Mouse (Mus musculus) heart, postnatal 0 days (tissue): Measurements from ENCODE around the gene Rere. TPM values are rescaled to one million over a fixed set of nuclear protein-coding genes. Genes with fewer than 3 reads are reported as not detected.
A peak's percentile ranks its signal among the peaks of the same experiment; 100 is the strongest.

ENCODE experiments used
- ATAC-seq: fragments of 200-750 bp; cut with Nextera tagmentation; 2 replicates; pipeline ENCODE4 v1.8.0; 2017; ENCODE audit warnings: low read depth, moderate number of reproducible peaks, moderate library complexity; ENCODE audit not compliant: insufficient read depth
- DNase-seq: peaks from one replicate; pipeline ENCODE4 v3.0.0-alpha.2; 2016; ENCODE audit warnings: low spot score
- H3K27ac ChIP-seq: fragments of 300-500 bp; sonication (generic); 2 replicates; pipeline ENCODE4 v1.5.1; 2014; ENCODE audit warnings: low read depth, mild to moderate bottlenecking
- H3K27me3 ChIP-seq: fragments of 300-500 bp; sonication (generic); 2 replicates; pipeline ENCODE4 v1.6.1; 2014; ENCODE audit warnings: low read length, mixed read lengths; ENCODE audit not compliant: control insufficient read depth, insufficient read depth
- H3K36me3 ChIP-seq: fragments of 300-500 bp; sonication (generic); replicated peaks from 2 replicates; pipeline ENCODE4 v1.6.1; 2014; ENCODE audit warnings: low read length, mixed read lengths; ENCODE audit not compliant: control insufficient read depth, insufficient read depth
- H3K4me1 ChIP-seq: fragments of 300-500 bp; sonication (generic); 2 replicates; pipeline ENCODE4 v1.6.1; 2014; ENCODE audit warnings: antibody characterized with exemption; ENCODE audit not compliant: control insufficient read depth, insufficient read depth
- H3K4me2 ChIP-seq: fragments of 300-500 bp; sonication (generic); 2 replicates; pipeline ENCODE4 v1.6.1; 2014; ENCODE audit warnings: low read depth, mild to moderate bottlenecking, low read length, moderate library complexity
- H3K4me3 ChIP-seq: fragments of 300-500 bp; sonication (generic); 2 replicates; pipeline ENCODE4 v1.5.1; 2014; ENCODE audit warnings: low read depth, low read length
- H3K9ac ChIP-seq: fragments of 300-500 bp; sonication (generic); replicated peaks from 2 replicates; pipeline ENCODE4 v1.6.1; 2014; ENCODE audit warnings: low read depth, low read length, mixed read lengths
- H3K9me3 ChIP-seq: fragments of 300-500 bp; sonication (generic); replicated peaks from 2 replicates; pipeline ENCODE4 v1.6.1; 2016; ENCODE audit warnings: low read length; ENCODE audit not compliant: control insufficient read depth
- CTCF ChIP-seq: IDR thresholded peaks from 2 replicates; pipeline ENCODE4 v1.5.1; 2016; ENCODE audit warnings: antibody characterized with exemption, control low read depth, low read depth
- EP300 ChIP-seq: IDR thresholded peaks from 2 replicates; pipeline ENCODE4 v1.6.1; 2016; ENCODE audit warnings: antibody characterized with exemption, low read depth
- WGBS: fragments of 180-500 bp; shearing (Covaris S2); extraction: QIAGEN DNeasy Blood & Tissue Kit; methylation state at CpG from one replicate; pipeline ENCODE4 v1.1.7; 2014; 5-methylcytosine and 5-hydroxymethylcytosine counted together
- polyA plus RNA-seq: library from polyadenylated mRNA; unstranded; fragments of >200 nt; fragmentation: Nextera tagmentation; extraction: Ambion mirVana; gene quantifications from 2 replicates; pipeline ENCODE4 v1.2.1, GENCODE M21; 2015
- total RNA-seq: library from RNA; depleted of rRNA; stranded (reverse); fragments of >200 nt; gene quantifications from 2 replicates; pipeline ENCODE4 v1.2.3, GENCODE M21; 2014; ENCODE audit warnings: low replicate concordance

Rere gene
- total and polyA plus RNA-seq, 2 experiments from 2014 or later: 14.6 to 17.9 TPM

DNA sequence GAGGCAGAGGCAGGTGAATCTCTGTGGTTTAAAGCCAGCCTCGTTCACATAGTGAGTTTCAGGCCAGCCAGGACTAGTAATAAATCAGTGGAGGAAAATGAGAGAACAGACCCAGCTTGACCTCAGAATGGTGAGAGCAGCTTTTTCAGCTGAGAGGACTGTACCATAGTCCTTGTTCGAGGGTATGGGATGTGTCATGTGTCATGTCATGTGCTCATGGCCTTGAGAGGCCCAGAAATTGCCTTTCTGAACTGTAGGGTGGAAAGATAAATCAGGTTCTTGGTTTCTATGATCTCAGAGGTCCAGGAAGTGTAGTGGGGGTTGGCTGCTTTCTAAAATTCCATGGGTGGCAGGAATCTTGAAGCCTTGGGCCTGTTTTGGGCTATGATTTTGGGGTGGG is 98.3 kb downstream of the Rere start:
- peaks cover 40% of the 10 kb centered on the region for H3K4me1 ChIP-seq
- no peak for ATAC-seq
- H3K27me3 ChIP-seq: no peaks in the 10 kb centered on the region

GRCm38 (mm10) chr4:150380273-150380672 is 98.8 kb downstream of the Rere start:
- H3K9me3 ChIP-seq: no peaks in the 10 kb centered on the region
- H3K9ac ChIP-seq: no peak overlapping the region
- H3K36me3 ChIP-seq: no peaks in the 10 kb centered on the region
- no peak for ATAC-seq
- peaks cover 40% of the 10 kb centered on the region for H3K4me1 ChIP-seq
- H3K4me3 ChIP-seq: no peak overlapping the region
- no peak overlapping the region for H3K4me2 ChIP-seq
- WGBS: 55% methylated on average over 5 of the region's 5 CpGs
- no peaks in the 10 kb centered on the region for H3K27me3 ChIP-seq
- DNase-seq: no peak
- TF ChIP-seq CTCF: no peak
- no peak for TF ChIP-seq EP300
- H3K27ac ChIP-seq: no peak overlapping the region

More for the DNA sequence above, 98.3 kb downstream of the Rere start:
- Histone ChIP-seq H3K4me3 (no peak overlapping the region), H3K9ac (no peak overlapping the region), H3K9me3 (no peaks in the 10 kb centered on the region), H3K36me3 (no peaks in the 10 kb centered on the region), H3K4me2 (no peak overlapping the region), H3K27ac (no peak overlapping the region)
- DNase-seq: no peak
- 31% methylated on average over 2 of the region's 2 CpGs for WGBS
- TF ChIP-seq EP300 (no peak), CTCF (no peak)

DNA sequence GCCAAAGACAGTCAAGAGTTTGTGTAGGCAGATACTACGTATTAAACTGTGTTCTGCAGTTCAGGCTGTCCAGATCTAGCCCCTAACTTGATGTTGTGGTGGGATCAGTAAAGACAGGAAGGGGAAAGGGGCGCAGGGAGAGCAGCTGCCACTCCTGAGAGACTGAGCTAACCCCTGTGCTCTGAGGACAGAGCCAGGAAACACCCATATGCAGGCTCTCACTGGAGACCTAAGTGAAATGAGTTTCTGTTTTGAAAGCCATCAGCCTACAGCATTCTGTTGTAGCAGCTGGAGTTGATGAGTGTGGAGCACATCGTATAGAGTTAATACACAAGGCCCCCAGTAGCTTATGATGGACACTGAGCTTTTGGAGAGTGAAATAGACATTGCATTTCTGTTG is 101.1 kb downstream of the Rere start:
- no peak overlapping the region for H3K4me3 ChIP-seq
- H3K27ac ChIP-seq: no peak overlapping the region
- H3K9ac ChIP-seq: no peak overlapping the region
- no peaks in the 10 kb centered on the region for H3K27me3 ChIP-seq
- H3K9me3 ChIP-seq: no peaks in the 10 kb centered on the region
- TF ChIP-seq CTCF: no peak
- TF ChIP-seq EP300: no peak
- DNase-seq (no peak), ATAC-seq (no peak)
- no peak overlapping the region for H3K4me2 ChIP-seq
- peaks cover 36% of the 10 kb centered on the region for H3K4me1 ChIP-seq
- H3K36me3 ChIP-seq: no peaks in the 10 kb centered on the region
- WGBS: 77% methylated on average over 3 of the region's 3 CpGs

DNA sequence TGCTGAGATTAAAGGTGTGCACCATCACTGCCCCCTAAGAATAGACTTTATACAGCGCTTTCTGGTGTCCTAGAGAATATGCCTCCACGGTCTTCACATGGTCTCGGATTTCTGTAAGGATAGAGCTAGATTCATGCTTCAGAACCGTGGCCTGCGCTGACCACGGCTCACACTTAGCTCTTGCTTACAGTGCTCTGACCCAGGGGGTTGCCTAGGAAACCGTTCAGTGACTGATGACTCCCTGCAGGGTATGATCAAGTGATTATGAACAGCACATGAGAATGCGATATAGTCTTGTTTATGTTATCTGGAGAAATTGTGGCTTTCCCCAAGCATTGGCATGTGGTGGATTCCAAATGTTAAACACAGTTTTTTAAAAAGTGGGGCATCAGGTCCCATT is 103.0 kb downstream of the Rere start:
- ATAC-seq (no peak), DNase-seq (no peak)
- no peak overlapping the region for H3K9ac ChIP-seq
- TF ChIP-seq EP300 (no peak), CTCF (no peak)
- H3K27ac ChIP-seq: no peak overlapping the region
- H3K4me2 ChIP-seq: no peak overlapping the region
- peaks cover 35% of the 10 kb centered on the region for H3K4me1 ChIP-seq
- H3K4me3 ChIP-seq: no peak overlapping the region
- H3K36me3 ChIP-seq: no peaks in the 10 kb centered on the region
- H3K9me3 ChIP-seq: no peaks in the 10 kb centered on the region
- WGBS: 86% methylated on average over 8 of the region's 8 CpGs
- no peaks in the 10 kb centered on the region for H3K27me3 ChIP-seq

- Histone ChIP-seq H3K4me2 (no peak overlapping the region), H3K36me3 (0 out of 2 replicates have a peak, but pooled peaks cover 2% of the 10 kb centered on the region), H3K27me3 (no peaks in the 10 kb centered on the region), H3K4me3 (no peak overlapping the region), H3K9ac (no peak overlapping the region), H3K27ac (no peak overlapping the region), H3K4me1 (peaks cover 30% of the 10 kb centered on the region), H3K9me3 (no peaks in the 10 kb centered on the region)
- no peak for TF ChIP-seq EP300
- TF ChIP-seq CTCF: no peak
- WGBS: 76% methylated on average over 3 of the region's 3 CpGs
- DNase-seq (no peak), ATAC-seq (no peak)
Observed at GRCm38 (mm10) chr4:150384899-150385298, 103.5 kb downstream of the Rere start.

DNA sequence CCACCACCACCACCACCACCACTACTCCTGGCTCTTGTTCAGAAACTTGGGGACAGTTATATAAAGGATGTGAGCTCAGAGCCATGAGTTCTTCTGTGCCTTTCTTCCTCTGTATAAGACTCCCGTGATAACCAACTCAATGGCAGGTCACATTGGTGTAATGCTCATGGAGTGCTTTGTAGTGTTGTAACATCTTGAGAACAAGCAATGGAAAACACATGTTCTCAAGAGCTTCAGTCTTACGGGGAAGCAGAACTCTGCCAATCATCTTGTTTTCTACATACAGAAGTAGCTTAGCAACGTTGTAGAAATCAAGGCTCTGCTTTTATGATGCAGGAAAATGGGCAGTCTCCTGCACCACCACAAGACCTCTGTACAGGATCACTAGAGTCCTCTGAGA is 107.1 kb downstream of the Rere start:
- no peak overlapping the region for H3K4me3 ChIP-seq
- ATAC-seq (peak; percentile 8; the same call in 1 of the 2 replicates), DNase-seq (no peak)
- 36% methylated on average over 3 of the region's 3 CpGs for WGBS
- H3K4me1 ChIP-seq: peaks cover 27% of the 10 kb centered on the region
- H3K36me3 ChIP-seq: 0 out of 2 replicates have a peak, but pooled peaks cover 3% of the 10 kb centered on the region
- no peak overlapping the region for H3K4me2 ChIP-seq
- H3K27me3 ChIP-seq: no peaks in the 10 kb centered on the region
- no peak overlapping the region for H3K27ac ChIP-seq
- TF ChIP-seq EP300: no peak
- no peak for TF ChIP-seq CTCF
- H3K9me3 ChIP-seq: no peaks in the 10 kb centered on the region
- no peak overlapping the region for H3K9ac ChIP-seq
